Mouse (Mus musculus) midbrain, embryonic 12.5 days (tissue): ENCODE results near the gene Trim11. TPM values are rescaled to one million over a fixed set of nuclear protein-coding genes. Genes with fewer than 3 reads are reported as not detected.

Source experiments
- ATAC-seq: fragments of 200-750 bp; cut with Nextera tagmentation; 2 replicates; pipeline ENCODE4 v1.8.0; 2017; ENCODE audit warnings: low read depth, moderate TSS enrichment, moderate library complexity; ENCODE audit not compliant: low FRiP score
- H3K27ac ChIP-seq: fragments of 300-500 bp; sonication (generic); replicated peaks from 2 replicates; pipeline ENCODE4 v1.5.1; 2016; ENCODE audit warnings: mild to moderate bottlenecking
- H3K27me3 ChIP-seq: fragments of 300-500 bp; sonication (generic); 2 replicates; pipeline ENCODE4 v1.6.1; 2016; ENCODE audit warnings: mild to moderate bottlenecking
- H3K36me3 ChIP-seq: fragments of 300-500 bp; sonication (generic); 2 replicates; pipeline ENCODE4 v1.6.1; 2016
- H3K4me1 ChIP-seq: fragments of 300-500 bp; sonication (generic); 2 replicates; pipeline ENCODE4 v1.6.1; 2016
- H3K4me2 ChIP-seq: fragments of 300-500 bp; sonication (generic); replicated peaks from 2 replicates; pipeline ENCODE4 v1.6.1; 2016; ENCODE audit warnings: mild to moderate bottlenecking, moderate library complexity
- H3K4me3 ChIP-seq: fragments of 300-500 bp; sonication (generic); 2 replicates; pipeline ENCODE4 v1.5.1; 2016; ENCODE audit warnings: mild to moderate bottlenecking
- H3K9ac ChIP-seq: fragments of 300-500 bp; sonication (generic); replicated peaks from 2 replicates; pipeline ENCODE4 v1.6.1; 2016; ENCODE audit warnings: mild to moderate bottlenecking, moderate library complexity
- H3K9me3 ChIP-seq: fragments of 300-500 bp; sonication (generic); 2 replicates; pipeline ENCODE4 v1.6.1; 2016; ENCODE audit warnings: mild to moderate bottlenecking
- WGBS: fragments of 180-500 bp; shearing (Covaris S2); methylation state at CpG from one replicate; pipeline ENCODE4 v1.1.7; 2016; 5-methylcytosine and 5-hydroxymethylcytosine counted together
- polyA plus RNA-seq: library from polyadenylated mRNA; unstranded; fragments of >200 nt; fragmentation: Nextera tagmentation; extraction: Ambion mirVana; gene quantifications from 2 replicates; pipeline ENCODE4 v1.2.1, GENCODE M21; 2016

The Trim11 gene
- polyA plus RNA-seq, 1 experiment from 2014 or later = 20.5 TPM

DNA sequence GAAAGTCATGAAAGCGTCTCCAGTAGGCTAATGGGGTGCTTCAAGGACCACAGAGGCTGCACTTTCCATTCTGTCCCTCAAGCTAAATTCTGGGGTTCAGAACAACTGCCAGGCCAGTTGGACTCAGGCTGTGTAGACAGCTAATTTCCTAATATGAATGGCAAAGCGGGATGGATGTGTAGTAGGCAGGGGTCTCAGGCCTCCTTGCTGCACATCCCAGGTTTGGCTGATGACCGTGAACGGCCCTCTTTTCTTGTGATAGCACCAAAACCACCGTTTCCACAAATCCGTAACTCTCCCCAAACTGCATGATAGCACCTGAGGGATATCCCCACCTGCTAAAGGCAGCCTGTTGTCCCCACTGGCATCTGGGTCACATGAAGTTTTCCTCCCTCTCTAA, 19.4 kb upstream of the Trim11 start:
- H3K9me3 ChIP-seq = no peaks in the 10 kb centered on the region
- H3K36me3 ChIP-seq = 0 out of 2 replicates have a peak, but pooled peaks cover 10% of the 10 kb centered on the region
- H3K4me2 ChIP-seq = no peak overlapping the region
- peaks cover 34% of the 10 kb centered on the region for H3K4me1 ChIP-seq
- ATAC-seq = no peak
- H3K27me3 ChIP-seq = peaks cover 29% of the 10 kb centered on the region
- no peak overlapping the region for H3K27ac ChIP-seq
- WGBS = 84% methylated on average over 6 of the region's 6 CpGs
- 0 out of 2 replicates have a peak overlapping the region, but pooled peaks have one; percentile 4 for H3K9ac ChIP-seq
- H3K4me3 ChIP-seq = peak overlapping the region; percentile 6; the same call in 1 of the 2 replicates

DNA sequence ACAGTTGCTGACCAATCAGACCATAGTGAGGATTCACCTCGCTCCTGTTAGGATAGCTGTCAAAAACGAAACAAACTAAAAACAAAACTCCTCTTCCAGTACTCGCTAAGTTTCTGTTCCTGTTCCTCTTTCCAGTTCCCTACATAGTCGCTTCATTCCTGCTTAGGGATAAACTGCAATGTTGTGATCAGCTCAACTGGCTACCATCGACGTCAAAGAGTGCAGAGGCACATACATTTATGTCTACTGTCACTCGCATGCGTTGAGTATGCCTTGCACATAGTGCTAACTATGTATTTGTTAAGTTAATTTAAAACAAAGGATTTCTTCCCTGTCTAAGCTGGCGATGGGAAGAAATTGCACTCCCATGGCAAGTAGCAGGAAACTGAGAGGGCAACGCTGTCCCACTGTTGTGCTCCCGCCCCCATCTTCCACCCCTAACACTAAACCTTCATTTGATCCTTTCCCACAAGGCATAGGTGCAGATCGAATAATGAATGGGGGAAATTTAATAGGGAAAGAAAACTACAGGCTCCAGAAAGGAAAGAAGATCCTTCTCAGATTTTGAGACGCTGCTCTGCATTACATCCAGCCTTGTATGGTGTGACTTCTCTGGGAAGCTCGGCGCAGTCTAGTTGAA, 18.6 kb upstream of the Trim11 start:
- no peaks in the 10 kb centered on the region for H3K9me3 ChIP-seq
- peaks cover 36% of the 10 kb centered on the region for H3K4me1 ChIP-seq
- H3K9ac ChIP-seq = peak overlapping the region; percentile 52
- 41% methylated on average over 15 of the region's 15 CpGs for WGBS
- H3K27ac ChIP-seq = 0 out of 2 replicates have a peak overlapping the region, but pooled peaks have one; percentile 49
- peak overlapping the region; percentile 74 for H3K4me2 ChIP-seq
- 0 out of 2 replicates have a peak, but pooled peaks cover 10% of the 10 kb centered on the region for H3K36me3 ChIP-seq
- ATAC-seq = no peak
- H3K4me3 ChIP-seq = peak overlapping the region; percentile 50
- H3K27me3 ChIP-seq = peaks cover 37% of the 10 kb centered on the region

GRCm38 (mm10) chr11:58959921-58960465, 17.9 kb upstream of the Trim11 start:
- WGBS = 4% methylated on average over 40 of the region's 40 CpGs
- Histone ChIP-seq H3K9ac (peak overlapping the region; percentile 52), H3K27ac (peak overlapping the region; percentile 49; the same call in 1 of the 2 replicates), H3K27me3 (peaks cover 37% of the 10 kb centered on the region), H3K36me3 (0 out of 2 replicates have a peak, but pooled peaks cover 10% of the 10 kb centered on the region), H3K4me1 (peaks cover 40% of the 10 kb centered on the region), H3K4me3 (peak overlapping the region; percentile 50), H3K9me3 (no peaks in the 10 kb centered on the region), H3K4me2 (peak overlapping the region; percentile 74)
- peak; percentile 85 for ATAC-seq

- H3K27me3 ChIP-seq = peaks cover 37% of the 10 kb centered on the region
- no peak overlapping the region for H3K9ac ChIP-seq
- peaks cover 36% of the 10 kb centered on the region for H3K4me1 ChIP-seq
- no peak overlapping the region for H3K4me2 ChIP-seq
- no peak overlapping the region for H3K27ac ChIP-seq
- no peaks in the 10 kb centered on the region for H3K9me3 ChIP-seq
- 0 out of 2 replicates have a peak, but pooled peaks cover 10% of the 10 kb centered on the region for H3K36me3 ChIP-seq
- ATAC-seq = no peak
- no peak overlapping the region for H3K4me3 ChIP-seq
- 68% methylated on average over 49 of the region's 50 CpGs for WGBS
These were observed 16.3 kb upstream of the Trim11 start for GRCm38 (mm10) chr11:58961364-58962177.

GRCm38 (mm10) chr11:58963543-58963942, 14.3 kb upstream of the Trim11 start:
- H3K36me3 ChIP-seq = peaks cover 6% of the 10 kb centered on the region; the same call in 1 of the 2 replicates
- no peak for ATAC-seq
- 44% methylated on average over 17 of the region's 17 CpGs for WGBS
- H3K4me2 ChIP-seq = no peak overlapping the region
- H3K4me1 ChIP-seq = peaks cover 18% of the 10 kb centered on the region
- no peak overlapping the region for H3K4me3 ChIP-seq
- H3K27me3 ChIP-seq = peaks cover 28% of the 10 kb centered on the region
- no peak overlapping the region; the same call in 1 of the 2 replicates for H3K9ac ChIP-seq
- H3K9me3 ChIP-seq = no peaks in the 10 kb centered on the region
- H3K27ac ChIP-seq = no peak overlapping the region

DNA sequence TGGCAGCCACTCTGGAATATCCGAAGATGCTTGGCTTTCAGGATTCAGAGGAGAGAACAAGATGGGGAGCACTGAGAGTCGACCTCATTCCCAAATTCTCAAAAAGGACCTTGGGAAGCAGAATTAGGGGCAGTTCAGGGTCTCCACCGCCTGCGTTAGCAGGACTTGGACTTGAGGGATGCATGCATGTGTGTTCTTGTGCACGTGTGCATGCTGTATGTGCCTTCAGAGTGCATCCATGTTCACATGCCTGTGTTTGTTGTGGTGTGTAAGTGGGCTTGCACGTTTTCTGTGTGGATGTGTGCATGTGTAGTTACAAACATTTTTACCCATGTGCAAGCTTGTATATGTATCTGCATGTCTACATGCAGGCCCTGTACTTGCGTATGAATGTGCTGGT, 13.7 kb upstream of the Trim11 start:
- no peak for ATAC-seq
- peaks cover 11% of the 10 kb centered on the region; the same call in 1 of the 2 replicates for H3K36me3 ChIP-seq
- no peak overlapping the region for H3K4me2 ChIP-seq
- H3K9ac ChIP-seq = no peak overlapping the region
- no peak overlapping the region for H3K4me3 ChIP-seq
- WGBS = 88% methylated on average over 7 of the region's 7 CpGs
- peaks cover 28% of the 10 kb centered on the region for H3K27me3 ChIP-seq
- H3K4me1 ChIP-seq = peaks cover 15% of the 10 kb centered on the region
- no peak overlapping the region for H3K27ac ChIP-seq
- no peaks in the 10 kb centered on the region for H3K9me3 ChIP-seq

GRCm38 (mm10) chr11:58965001-58965760, 12.7 kb upstream of the Trim11 start:
- ATAC-seq = no peak
- peak overlapping the region; percentile 24; the same call in 1 of the 2 replicates for H3K9ac ChIP-seq
- WGBS = 53% methylated on average over 12 of the region's 12 CpGs

GRCm38 (mm10) chr11:58967346-58967745, 10.5 kb upstream of the Trim11 start:
- H3K4me1 ChIP-seq = peaks cover 12% of the 10 kb centered on the region
- H3K27me3 ChIP-seq = peaks cover 17% of the 10 kb centered on the region
- no peak overlapping the region for H3K9ac ChIP-seq
- no peak overlapping the region for H3K4me3 ChIP-seq
- 100% methylated on average over 1 of the region's 1 CpGs for WGBS
- H3K27ac ChIP-seq = no peak overlapping the region
- H3K4me2 ChIP-seq = no peak overlapping the region
- H3K9me3 ChIP-seq = no peaks in the 10 kb centered on the region
- ATAC-seq = no peak
- H3K36me3 ChIP-seq = peaks cover 28% of the 10 kb centered on the region

More at GRCm38 (mm10) chr11:58965001-58965760, 12.7 kb upstream of the Trim11 start:
- H3K4me1 ChIP-seq = peaks cover 12% of the 10 kb centered on the region
- peaks cover 12% of the 10 kb centered on the region for H3K36me3 ChIP-seq
- H3K4me2 ChIP-seq = no peak overlapping the region
- H3K9me3 ChIP-seq = no peaks in the 10 kb centered on the region
- 0 out of 2 replicates have a peak overlapping the region, but pooled peaks have one; percentile 25 for H3K27ac ChIP-seq
- H3K4me3 ChIP-seq = no peak overlapping the region
- peaks cover 28% of the 10 kb centered on the region for H3K27me3 ChIP-seq

GRCm38 (mm10) chr11:58968551-58968950, 9.3 kb upstream of the Trim11 start:
- no peaks in the 10 kb centered on the region for H3K9me3 ChIP-seq
- H3K4me2 ChIP-seq = no peak overlapping the region
- H3K36me3 ChIP-seq = peaks cover 31% of the 10 kb centered on the region
- no peak overlapping the region for H3K9ac ChIP-seq
- peaks cover 10% of the 10 kb centered on the region for H3K4me1 ChIP-seq
- H3K27me3 ChIP-seq = peaks cover 8% of the 10 kb centered on the region
- H3K4me3 ChIP-seq = no peak overlapping the region
- ATAC-seq = no peak
- H3K27ac ChIP-seq = no peak overlapping the region
- 87% methylated on average over 7 of the region's 7 CpGs for WGBS

GRCm38 (mm10) chr11:58969027-58969426, 8.9 kb upstream of the Trim11 start:
- no peak overlapping the region for H3K4me2 ChIP-seq
- no peak overlapping the region for H3K27ac ChIP-seq
- H3K27me3 ChIP-seq = peaks cover 3% of the 10 kb centered on the region; the same call in 1 of the 2 replicates
- H3K4me1 ChIP-seq = peaks cover 11% of the 10 kb centered on the region; the same call in 1 of the 2 replicates
- no peak for ATAC-seq
- no peak overlapping the region for H3K4me3 ChIP-seq
- no peak overlapping the region for H3K9ac ChIP-seq
- H3K9me3 ChIP-seq = no peaks in the 10 kb centered on the region
- 88% methylated on average over 8 of the region's 8 CpGs for WGBS
- peaks cover 31% of the 10 kb centered on the region for H3K36me3 ChIP-seq

GRCm38 (mm10) chr11:58969659-58970058, 8.2 kb upstream of the Trim11 start:
- peaks cover 31% of the 10 kb centered on the region for H3K36me3 ChIP-seq
- no peak for ATAC-seq
- no peak overlapping the region for H3K9ac ChIP-seq
- no peak overlapping the region for H3K4me2 ChIP-seq
- no peak overlapping the region for H3K4me3 ChIP-seq
- H3K9me3 ChIP-seq = no peaks in the 10 kb centered on the region
- H3K27ac ChIP-seq = no peak overlapping the region
- H3K4me1 ChIP-seq = peaks cover 13% of the 10 kb centered on the region; the same call in 1 of the 2 replicates
- no peaks in the 10 kb centered on the region for H3K27me3 ChIP-seq
- 77% methylated on average over 6 of the region's 6 CpGs for WGBS
